Mouse (Mus musculus): Measurements from ENCODE around the gene Arrdc1.
"Not testable (repeated sequence)": the region's sequence is repeated elsewhere in the genome, so short reads cannot be mapped to it uniquely, and the experiment has no call there.

Arrdc1 gene

GRCm38 (mm10) chr2:24935057-24935796, at the start of gene Arrdc1:
Gene Arrdc1 (minus strand): TSS chr2:24935252.
- peak; percentile 71 to 84 for DNase-seq (ENCODE audit: low spot score in 2 of 2)

GRCm38 (mm10) chr2:24976960-24977359, 41.9 kb upstream of the Arrdc1 start:
- no peak for DNase-seq (ENCODE audit: low spot score in 2 of 2)

- peak; percentile 65 for DNase-seq (ENCODE audit: low spot score in 2 of 2)
Observed at GRCm38 (mm10) chr2:24975704-24976297, 40.7 kb upstream of the Arrdc1 start, which contains the start of gene Pnpla7. Gene Pnpla7 (plus strand): TSS chr2:24976033.

- peak; percentile 95 to 97 for DNase-seq (ENCODE audit: low spot score in 2 of 2)
Observed at GRCm38 (mm10) chr2:24974906-24975703, 40.1 kb upstream of the Arrdc1 start, which contains the start of gene Mrpl41. Gene Mrpl41 (minus strand): TSS chr2:24975098.

GRCm38 (mm10) chr2:24974452-24974851, 39.4 kb upstream of the Arrdc1 start:
- peak in 1 of 2 experiments; percentile 31 for DNase-seq (ENCODE audit: low spot score in 2 of 2)

GRCm38 (mm10) chr2:24970386-24970785, 35.3 kb upstream of the Arrdc1 start:
- DNase-seq (ENCODE audit: low spot score in 2 of 2) = no peak

- peak; percentile 65 to 91 for DNase-seq (ENCODE audit: low spot score in 2 of 2)
Observed at GRCm38 (mm10) chr2:24962304-24963000, 27.4 kb upstream of the Arrdc1 start, which contains the start of gene Dph7. Gene Dph7 (plus strand): TSS chr2:24962400.

- DNase-seq (ENCODE audit: low spot score in 2 of 2) = peak in 1 of 2 experiments; percentile 26
Observed at GRCm38 (mm10) chr2:24960910-24961309, 25.9 kb upstream of the Arrdc1 start.

GRCm38 (mm10) chr2:24952537-24953055, 17.5 kb upstream of the Arrdc1 start:
- DNase-seq (ENCODE audit: low spot score in 2 of 2) = no peak

GRCm38 (mm10) chr2:24950189-24950535, 15.1 kb upstream of the Arrdc1 start:
- no peak for DNase-seq (ENCODE audit: low spot score in 2 of 2)

GRCm38 (mm10) chr2:24949421-24950188, 14.6 kb upstream of the Arrdc1 start, which contains the start of gene Zmynd19:
Gene Zmynd19 (plus strand): TSS chr2:24949792.
- peak; percentile 89 to 97 for DNase-seq (ENCODE audit: low spot score in 2 of 2)

GRCm38 (mm10) chr2:24944304-24944703, 9.3 kb upstream of the Arrdc1 start:
- DNase-seq (ENCODE audit: low spot score in 2 of 2) = not testable (repeated sequence)

- DNase-seq (ENCODE audit: low spot score in 2 of 2) = no peak
Observed at GRCm38 (mm10) chr2:24942092-24942491, 7.0 kb upstream of the Arrdc1 start.

GRCm38 (mm10) chr2:24934441-24934963, 550 bp downstream of the Arrdc1 start:
- peak in 1 of 2 experiments; percentile 16 for DNase-seq (ENCODE audit: low spot score in 2 of 2)

GRCm38 (mm10) chr2:24929593-24929992, 5.5 kb downstream of the Arrdc1 start:
- DNase-seq (ENCODE audit: low spot score in 2 of 2) = no peak

GRCm38 (mm10) chr2:24929119-24929518, 5.9 kb downstream of the Arrdc1 start:
- DNase-seq (ENCODE audit: low spot score in 2 of 2) = no peak

- DNase-seq (ENCODE audit: low spot score in 2 of 2) = no peak
Observed at GRCm38 (mm10) chr2:24927810-24928479, 7.1 kb downstream of the Arrdc1 start.

GRCm38 (mm10) chr2:24926965-24927358, 8.1 kb downstream of the Arrdc1 start:
- no peak for DNase-seq (ENCODE audit: low spot score in 2 of 2)

- no peak for DNase-seq (ENCODE audit: low spot score in 2 of 2)
Observed at GRCm38 (mm10) chr2:24926345-24926964, 8.6 kb downstream of the Arrdc1 start.

Measured in left cerebral cortex, adult 9 months (tissue).